Mouse (Mus musculus) midbrain, postnatal 0 days (tissue): ENCODE measurements at regions not wholly inside any gene's neighbourhood (a gene's known extent, or its start where the extent isn't known, plus 50 kb on each side); places are given as distances from the start of the nearest gene placed in this dataset.

Experiments
- ATAC-seq: fragments of 200-750 bp; cut with Nextera tagmentation; 2 replicates; pipeline ENCODE4 v1.8.0; 2017; ENCODE audit warnings: moderate number of reproducible peaks, mild to moderate bottlenecking, moderate TSS enrichment, moderate library complexity; ENCODE audit not compliant: low FRiP score
- DNase-seq: peaks from one replicate; pipeline ENCODE4 v3.0.0-alpha.2; 2015; ENCODE audit warnings: low spot score
- H3K27ac ChIP-seq: fragments of 300-500 bp; sonication (generic); 2 replicates; pipeline ENCODE4 v1.5.1; 2014; ENCODE audit warnings: low read depth, mild to moderate bottlenecking, low read length, mixed read lengths
- H3K27me3 ChIP-seq: fragments of 300-500 bp; sonication (generic); 2 replicates; pipeline ENCODE4 v1.6.1; 2014; ENCODE audit warnings: low read length, control low read depth, mixed read lengths; ENCODE audit not compliant: insufficient read depth
- H3K36me3 ChIP-seq: fragments of 300-500 bp; sonication (generic); 2 replicates; pipeline ENCODE4 v1.6.1; 2014; ENCODE audit warnings: low read length, control low read depth, mixed read lengths; ENCODE audit not compliant: insufficient read depth
- H3K4me1 ChIP-seq: fragments of 300-500 bp; sonication (generic); 2 replicates; pipeline ENCODE4 v1.6.1; 2014; ENCODE audit warnings: mild to moderate bottlenecking, control low read depth, antibody characterized with exemption, low read length, mixed read lengths; ENCODE audit not compliant: insufficient read depth
- H3K4me2 ChIP-seq: fragments of 300-500 bp; sonication (generic); 2 replicates; pipeline ENCODE4 v1.6.1; 2014; ENCODE audit warnings: low read depth, mild to moderate bottlenecking, low read length, mixed read lengths; ENCODE audit not compliant: poor library complexity, severe bottlenecking
- H3K4me3 ChIP-seq: fragments of 300-500 bp; sonication (generic); 2 replicates; pipeline ENCODE4 v1.5.1; 2014; ENCODE audit warnings: low read depth, mild to moderate bottlenecking, low read length, moderate library complexity
- H3K9ac ChIP-seq: fragments of 300-500 bp; sonication (generic); replicated peaks from 2 replicates; pipeline ENCODE4 v1.6.1; 2014; ENCODE audit warnings: mild to moderate bottlenecking, low read length, moderate library complexity, mixed read lengths; ENCODE audit not compliant: poor library complexity, severe bottlenecking
- H3K9me3 ChIP-seq: fragments of 300-500 bp; sonication (generic); 2 replicates; pipeline ENCODE4 v1.6.1; 2016; ENCODE audit warnings: low read length, control low read depth
- CTCF ChIP-seq: IDR thresholded peaks from 2 replicates; pipeline ENCODE4 v1.5.1; 2016; ENCODE audit warnings: antibody characterized with exemption, mild to moderate bottlenecking
- WGBS: fragments of 180-500 bp; shearing (Covaris S2); extraction: QIAGEN DNeasy Blood & Tissue Kit; methylation state at CpG from one replicate; pipeline ENCODE4 v1.1.7; 2014; 5-methylcytosine and 5-hydroxymethylcytosine counted together

- Histone ChIP-seq H3K9me3 (no peaks in the 10 kb centered on the region), H3K9ac (no peak overlapping the region), H3K4me1 (no peaks in the 10 kb centered on the region), H3K27ac (no peak overlapping the region), H3K27me3 (no peaks in the 10 kb centered on the region), H3K4me2 (no peak overlapping the region), H3K4me3 (no peak overlapping the region), H3K36me3 (no peaks in the 10 kb centered on the region)
- DNase-seq, result no peak
- no peak for TF ChIP-seq CTCF
- no peak for ATAC-seq
- 71% methylated on average over 3 of the region's 3 CpGs for WGBS
Observed at GRCm38 (mm10) chr2:106561571-106562090, 131.4 kb upstream of the Mpped2 start.

GRCm38 (mm10) chr2:106570226-106570625 lies 122.8 kb upstream of the Mpped2 start:
- no peak for TF ChIP-seq CTCF
- no peak overlapping the region for H3K4me3 ChIP-seq
- WGBS, result 97% methylated on average over 1 of the region's 1 CpGs
- H3K9me3 ChIP-seq, result no peaks in the 10 kb centered on the region
- no peak for DNase-seq
- no peak overlapping the region for H3K4me2 ChIP-seq
- no peak for ATAC-seq
- H3K27ac ChIP-seq, result no peak overlapping the region
- H3K36me3 ChIP-seq, result no peaks in the 10 kb centered on the region
- H3K4me1 ChIP-seq, result no peaks in the 10 kb centered on the region
- H3K27me3 ChIP-seq, result no peaks in the 10 kb centered on the region
- no peak overlapping the region for H3K9ac ChIP-seq

- TF ChIP-seq CTCF, result no peak
- no peak for DNase-seq
- WGBS, result 95% methylated on average over 3 of the region's 3 CpGs
- no peak for ATAC-seq
- H3K36me3 ChIP-seq, result no peaks in the 10 kb centered on the region
- H3K27me3 ChIP-seq, result no peaks in the 10 kb centered on the region
- no peak overlapping the region for H3K27ac ChIP-seq
- H3K4me2 ChIP-seq, result no peak overlapping the region
- H3K9me3 ChIP-seq, result no peaks in the 10 kb centered on the region
- no peak overlapping the region for H3K9ac ChIP-seq
- H3K4me3 ChIP-seq, result no peak overlapping the region
- H3K4me1 ChIP-seq, result no peaks in the 10 kb centered on the region
Observed at GRCm38 (mm10) chr2:106571346-106571745, 121.7 kb upstream of the Mpped2 start.

GRCm38 (mm10) chr2:106571913-106572312 lies 121.2 kb upstream of the Mpped2 start:
- H3K9me3 ChIP-seq, result no peaks in the 10 kb centered on the region
- no peak for TF ChIP-seq CTCF
- ATAC-seq, result no peak

GRCm38 (mm10) chr2:106576746-106577323 lies 116.2 kb upstream of the Mpped2 start:
- H3K9me3 ChIP-seq, result no peaks in the 10 kb centered on the region
- no peaks in the 10 kb centered on the region for H3K27me3 ChIP-seq
- H3K4me3 ChIP-seq, result no peak overlapping the region
- H3K9ac ChIP-seq, result no peak overlapping the region
- no peak overlapping the region for H3K4me2 ChIP-seq
- DNase-seq (no peak), ATAC-seq (no peak)
- H3K4me1 ChIP-seq, result no peaks in the 10 kb centered on the region
- 59% methylated on average over 4 of the region's 4 CpGs for WGBS
- H3K36me3 ChIP-seq, result no peaks in the 10 kb centered on the region
- no peak for TF ChIP-seq CTCF
- no peak overlapping the region for H3K27ac ChIP-seq

More at GRCm38 (mm10) chr2:106571913-106572312, 121.2 kb upstream of the Mpped2 start:
- Histone ChIP-seq H3K4me2 (no peak overlapping the region), H3K27ac (no peak overlapping the region), H3K4me1 (no peaks in the 10 kb centered on the region), H3K4me3 (no peak overlapping the region), H3K36me3 (no peaks in the 10 kb centered on the region), H3K27me3 (no peaks in the 10 kb centered on the region), H3K9ac (no peak overlapping the region)
- no peak for DNase-seq
- 69% methylated on average over 2 of the region's 2 CpGs for WGBS

GRCm38 (mm10) chr2:106578062-106578461 lies 115.0 kb upstream of the Mpped2 start:
- no peak overlapping the region for H3K9ac ChIP-seq
- TF ChIP-seq CTCF, result no peak

More at GRCm38 (mm10) chr2:106578062-106578461, 115.0 kb upstream of the Mpped2 start:
- no peak for DNase-seq
- no peaks in the 10 kb centered on the region for H3K9me3 ChIP-seq
- H3K4me1 ChIP-seq, result no peaks in the 10 kb centered on the region
- H3K36me3 ChIP-seq, result no peaks in the 10 kb centered on the region
- no peak overlapping the region for H3K27ac ChIP-seq
- 89% methylated on average over 1 of the region's 1 CpGs for WGBS
- ATAC-seq, result no peak
- no peak overlapping the region for H3K4me3 ChIP-seq
- no peaks in the 10 kb centered on the region for H3K27me3 ChIP-seq
- no peak overlapping the region for H3K4me2 ChIP-seq
